Mouse (Mus musculus): ENCODE data around the gene Mrpl37.
"Not testable (repeated sequence)": the region's sequence is repeated elsewhere in the genome, so short reads cannot be mapped to it uniquely, and the experiment has no call there.

Mrpl37 gene

GRCm38 (mm10) chr4:107066252-107067124, at the start of gene Mrpl37, which contains the start of gene Cyb5rl:
Mrpl37 (minus strand) TSS chr4:107066868.
Cyb5rl (plus strand) TSS chr4:107066988.
- DNase-seq (ENCODE audit: low spot score): peak; percentile 91

- no peak for DNase-seq (ENCODE audit: low spot score)
These were observed 47.6 kb upstream of the Mrpl37 start for GRCm38 (mm10) chr4:107114278-107114677.

GRCm38 (mm10) chr4:107109181-107109580, 42.5 kb upstream of the Mrpl37 start:
- DNase-seq (ENCODE audit: low spot score): not testable (repeated sequence)

GRCm38 (mm10) chr4:107108291-107108731, 41.6 kb upstream of the Mrpl37 start:
- no peak for DNase-seq (ENCODE audit: low spot score)

GRCm38 (mm10) chr4:107106777-107107176, 40.1 kb upstream of the Mrpl37 start:
- no peak for DNase-seq (ENCODE audit: low spot score)

- DNase-seq (ENCODE audit: low spot score): no peak
These were observed 35.6 kb upstream of the Mrpl37 start for GRCm38 (mm10) chr4:107102220-107102619.

- no peak for DNase-seq (ENCODE audit: low spot score)
These were observed 32.3 kb upstream of the Mrpl37 start for GRCm38 (mm10) chr4:107098791-107099525.

GRCm38 (mm10) chr4:107098375-107098774, 31.7 kb upstream of the Mrpl37 start:
- DNase-seq (ENCODE audit: low spot score): no peak

GRCm38 (mm10) chr4:107097871-107098270, 31.2 kb upstream of the Mrpl37 start:
- DNase-seq (ENCODE audit: low spot score): no peak

- no peak for DNase-seq (ENCODE audit: low spot score)
These were observed 30.2 kb upstream of the Mrpl37 start, which contains the start of gene Cdcp2 for GRCm38 (mm10) chr4:107096841-107097373. Cdcp2 (plus strand) TSS chr4:107096891.

GRCm38 (mm10) chr4:107096043-107096442, 29.4 kb upstream of the Mrpl37 start:
- DNase-seq (ENCODE audit: low spot score): peak; percentile 34

- DNase-seq (ENCODE audit: low spot score): no peak
These were observed 28.0 kb upstream of the Mrpl37 start for GRCm38 (mm10) chr4:107094484-107095187.

GRCm38 (mm10) chr4:107091696-107092095, 25.0 kb upstream of the Mrpl37 start:
- no peak for DNase-seq (ENCODE audit: low spot score)

- DNase-seq (ENCODE audit: low spot score): peak; percentile 85
These were observed 18.2 kb upstream of the Mrpl37 start for GRCm38 (mm10) chr4:107084858-107085257.

GRCm38 (mm10) chr4:107084343-107084742, 17.7 kb upstream of the Mrpl37 start:
- DNase-seq (ENCODE audit: low spot score): no peak

GRCm38 (mm10) chr4:107083126-107083525, 16.5 kb upstream of the Mrpl37 start:
- no peak for DNase-seq (ENCODE audit: low spot score)

- no peak for DNase-seq (ENCODE audit: low spot score)
These were observed 15.5 kb upstream of the Mrpl37 start for GRCm38 (mm10) chr4:107082185-107082584.

- DNase-seq (ENCODE audit: low spot score): no peak
These were observed 13.0 kb upstream of the Mrpl37 start for GRCm38 (mm10) chr4:107079716-107080115.

GRCm38 (mm10) chr4:107078894-107079293, 12.2 kb upstream of the Mrpl37 start:
- no peak for DNase-seq (ENCODE audit: low spot score)

- DNase-seq (ENCODE audit: low spot score): no peak
These were observed 8.8 kb upstream of the Mrpl37 start for GRCm38 (mm10) chr4:107075456-107075855.

GRCm38 (mm10) chr4:107072343-107072742, 5.7 kb upstream of the Mrpl37 start:
- DNase-seq (ENCODE audit: low spot score): no peak
